Mouse (Mus musculus): Measurements from ENCODE around the gene Med13. TPM values are rescaled to one million over a fixed set of nuclear protein-coding genes. Genes with fewer than 3 reads are reported as not detected.

The Med13 gene
- total and polyA plus RNA-seq, 2 experiments from 2014 or later, result 5.3 to 59.7 TPM

DNA sequence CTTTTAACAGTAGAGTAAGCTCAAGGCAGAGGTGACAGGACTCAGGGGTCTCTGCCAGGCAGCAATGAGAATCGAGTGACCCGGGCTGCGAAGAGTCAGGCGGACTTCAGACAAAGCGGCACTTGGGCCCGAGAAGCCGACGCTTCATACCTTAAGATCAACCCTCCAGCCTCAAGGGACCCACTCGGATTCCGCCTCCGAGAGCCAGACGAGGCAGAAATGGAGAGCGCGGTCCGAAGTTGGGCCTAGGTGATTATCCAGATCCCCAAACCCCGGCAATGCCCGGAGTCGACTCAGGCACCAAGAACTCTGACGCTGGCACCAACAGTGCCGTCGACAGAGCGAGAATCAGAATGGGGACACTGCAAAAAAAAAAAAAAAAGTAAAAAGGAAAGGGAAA, 100.3 kb downstream of the Med13 start:
- H3K27me3 ChIP-seq (ENCODE audit: insufficient read depth, low read length), result no peaks in the 10 kb centered on the region
- H3K4me3 ChIP-seq (ENCODE audit: low read length), result peak overlapping the region; percentile 79
- DNase-seq (ENCODE audit: low spot score) (peak; percentile 66), ATAC-seq (peak; percentile 69)
- H3K4me2 ChIP-seq (ENCODE audit: low read depth, low read length), result peak overlapping the region; percentile 71
- peak overlapping the region; percentile 80 for H3K27ac ChIP-seq
- under 1% methylated on average over 22 of the region's 22 CpGs for WGBS
- H3K9me3 ChIP-seq (ENCODE audit: low read length), result no peaks in the 10 kb centered on the region
- H3K4me1 ChIP-seq (ENCODE audit: insufficient read depth, low read length), result peaks cover 6% of the 10 kb centered on the region
- H3K9ac ChIP-seq (replicated peaks; ENCODE audit: low read length), result peak overlapping the region; percentile 87
- peaks cover 1% of the 10 kb centered on the region; the same call in 1 of the 2 replicates for H3K36me3 ChIP-seq (ENCODE audit: insufficient read depth, low read length)
- TF ChIP-seq CTCF (IDR thresholded peaks at IDR 0.05; ENCODE audit: low read depth), result no peak

- ATAC-seq, result no peak
- H3K4me3 ChIP-seq (ENCODE audit: low read length), result no peak overlapping the region
- DNase-seq (ENCODE audit: low spot score), result no peak
- H3K4me2 ChIP-seq (ENCODE audit: low read depth, low read length), result no peak overlapping the region
- peaks cover 19% of the 10 kb centered on the region for H3K36me3 ChIP-seq (ENCODE audit: insufficient read depth, low read length)
- no peak overlapping the region for H3K27ac ChIP-seq
- peaks cover 6% of the 10 kb centered on the region for H3K4me1 ChIP-seq (ENCODE audit: insufficient read depth, low read length)
- H3K27me3 ChIP-seq (ENCODE audit: insufficient read depth, low read length), result no peaks in the 10 kb centered on the region
- TF ChIP-seq CTCF (IDR thresholded peaks at IDR 0.05; ENCODE audit: low read depth), result no peak
- H3K9me3 ChIP-seq (ENCODE audit: low read length), result no peaks in the 10 kb centered on the region
- H3K9ac ChIP-seq (replicated peaks; ENCODE audit: low read length), result no peak overlapping the region
- 98% methylated on average over 1 of the region's 1 CpGs for WGBS
These were observed 104.1 kb downstream of the Med13 start for GRCm38 (mm10) chr11:86253342-86253741.

DNA sequence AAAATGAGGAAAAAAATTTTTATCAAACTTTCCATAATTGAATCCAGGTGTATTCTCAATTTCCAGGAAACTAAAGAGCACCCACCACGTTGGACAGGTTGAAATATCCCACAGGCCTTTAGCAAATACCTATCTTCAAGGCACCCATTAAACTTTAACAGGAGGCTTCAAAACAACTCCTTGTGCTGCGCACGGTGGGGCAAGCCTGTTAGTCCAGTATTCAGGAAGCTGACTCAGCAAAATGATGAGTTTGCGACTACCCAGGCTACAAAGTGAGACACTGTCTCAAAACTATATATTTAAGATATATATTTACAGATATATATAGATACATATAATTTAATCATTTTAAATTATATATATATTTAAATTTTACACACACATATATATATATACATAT, 125.0 kb downstream of the Med13 start:
- ATAC-seq, result no peak
- Histone ChIP-seq H3K27ac (no peak overlapping the region), H3K9ac (replicated peaks; ENCODE audit: low read length) (no peak overlapping the region), H3K4me3 (ENCODE audit: low read length) (no peak overlapping the region), H3K4me1 (ENCODE audit: insufficient read depth, low read length) (no peaks in the 10 kb centered on the region), H3K9me3 (ENCODE audit: low read length) (no peaks in the 10 kb centered on the region), H3K4me2 (ENCODE audit: low read depth, low read length) (no peak overlapping the region), H3K27me3 (ENCODE audit: insufficient read depth, low read length) (no peaks in the 10 kb centered on the region), H3K36me3 (ENCODE audit: insufficient read depth, low read length) (peaks cover 44% of the 10 kb centered on the region)
- 90% methylated on average over 4 of the region's 4 CpGs for WGBS
- no peak for DNase-seq (ENCODE audit: low spot score)
- no peak for TF ChIP-seq CTCF (IDR thresholded peaks at IDR 0.05; ENCODE audit: low read depth)

DNA sequence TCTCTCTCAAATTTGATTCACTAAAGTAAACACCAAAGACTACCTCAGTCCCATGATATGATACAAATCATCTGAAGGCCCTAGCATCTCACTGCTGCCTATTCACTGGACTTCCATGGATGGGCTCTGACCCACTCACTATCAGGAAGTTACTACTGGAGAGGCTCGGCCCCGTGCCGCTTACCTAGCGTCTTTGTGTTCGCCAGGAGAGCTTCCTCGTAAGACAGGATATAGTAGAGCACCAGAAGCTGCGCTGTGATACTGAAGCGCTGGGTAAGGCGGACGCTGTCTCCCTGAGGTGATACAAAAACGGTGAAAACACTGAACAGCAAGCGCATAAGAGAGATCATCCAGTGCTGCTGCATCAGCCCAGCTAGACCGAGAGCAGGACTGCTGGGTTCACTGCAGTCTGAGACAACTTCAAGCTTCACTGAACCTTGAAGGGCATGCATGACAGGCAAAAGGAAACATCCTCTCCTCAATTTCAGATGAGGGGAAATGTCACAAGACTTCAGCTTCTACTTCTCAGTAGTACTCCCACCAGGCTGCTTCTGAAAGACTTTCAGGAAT, 125.5 kb downstream of the Med13 start:
- no peak overlapping the region for H3K27ac ChIP-seq
- no peak overlapping the region for H3K4me3 ChIP-seq (ENCODE audit: low read length)
- H3K9ac ChIP-seq (replicated peaks; ENCODE audit: low read length), result no peak overlapping the region
- H3K36me3 ChIP-seq (ENCODE audit: insufficient read depth, low read length), result peaks cover 47% of the 10 kb centered on the region
- 95% methylated on average over 13 of the region's 13 CpGs for WGBS
- H3K4me2 ChIP-seq (ENCODE audit: low read depth, low read length), result no peak overlapping the region
- ATAC-seq, result no peak
- H3K27me3 ChIP-seq (ENCODE audit: insufficient read depth, low read length), result no peaks in the 10 kb centered on the region
- TF ChIP-seq CTCF (IDR thresholded peaks at IDR 0.05; ENCODE audit: low read depth), result no peak
- no peak for DNase-seq (ENCODE audit: low spot score)
- no peaks in the 10 kb centered on the region for H3K9me3 ChIP-seq (ENCODE audit: low read length)
- H3K4me1 ChIP-seq (ENCODE audit: insufficient read depth, low read length), result no peaks in the 10 kb centered on the region

DNA sequence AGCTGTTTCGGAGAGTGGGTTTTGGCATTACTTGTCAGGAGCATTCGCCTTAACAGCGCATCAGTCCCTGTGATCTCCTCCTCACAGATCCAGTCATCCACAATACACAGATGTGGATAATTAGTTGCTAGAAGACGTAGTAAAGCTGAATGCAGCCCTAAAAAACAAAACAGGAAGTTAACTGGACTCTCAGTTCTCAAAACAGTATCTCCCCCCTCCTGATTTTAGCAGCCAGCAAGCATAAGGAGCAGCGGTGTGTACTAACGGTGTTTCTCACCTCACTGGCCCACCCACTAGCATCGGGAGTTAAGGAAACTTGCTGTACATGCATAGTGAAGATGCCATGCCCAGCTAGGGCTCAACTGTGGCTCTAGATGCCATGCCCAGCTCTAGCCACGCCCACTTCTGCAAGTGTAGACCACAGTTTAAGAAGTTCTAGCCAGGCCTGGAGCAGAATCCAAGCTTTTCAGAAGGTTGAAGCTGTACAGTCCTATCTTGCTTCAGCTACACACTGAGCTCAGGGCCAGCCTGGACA, 130.7 kb downstream of the Med13 start:
- ATAC-seq, result no peak
- H3K9ac ChIP-seq (replicated peaks; ENCODE audit: low read length), result no peak overlapping the region
- WGBS, result 86% methylated on average over 8 of the region's 8 CpGs

GRCm38 (mm10) chr11:86225761-86226160, 131.6 kb downstream of the Med13 start:
- Histone ChIP-seq H3K27me3 (ENCODE audit: insufficient read depth, low read length) (no peaks in the 10 kb centered on the region), H3K9ac (replicated peaks; ENCODE audit: low read length) (no peak overlapping the region), H3K36me3 (ENCODE audit: insufficient read depth, low read length) (peaks cover 38% of the 10 kb centered on the region), H3K4me1 (ENCODE audit: insufficient read depth, low read length) (no peaks in the 10 kb centered on the region), H3K4me3 (ENCODE audit: low read length) (no peak overlapping the region), H3K4me2 (ENCODE audit: low read depth, low read length) (no peak overlapping the region), H3K27ac (no peak overlapping the region), H3K9me3 (ENCODE audit: low read length) (no peaks in the 10 kb centered on the region)
- DNase-seq (ENCODE audit: low spot score) (no peak), ATAC-seq (no peak)
- no peak for TF ChIP-seq CTCF (IDR thresholded peaks at IDR 0.05; ENCODE audit: low read depth)
- WGBS, result 80% methylated on average over 4 of the region's 4 CpGs

More for the DNA sequence above, 130.7 kb downstream of the Med13 start:
- H3K4me3 ChIP-seq (ENCODE audit: low read length), result no peak overlapping the region
- DNase-seq (ENCODE audit: low spot score), result no peak
- no peak overlapping the region for H3K4me2 ChIP-seq (ENCODE audit: low read depth, low read length)
- no peak for TF ChIP-seq CTCF (IDR thresholded peaks at IDR 0.05; ENCODE audit: low read depth)
- peaks cover 43% of the 10 kb centered on the region for H3K36me3 ChIP-seq (ENCODE audit: insufficient read depth, low read length)
- H3K27me3 ChIP-seq (ENCODE audit: insufficient read depth, low read length), result no peaks in the 10 kb centered on the region
- no peaks in the 10 kb centered on the region for H3K9me3 ChIP-seq (ENCODE audit: low read length)
- no peak overlapping the region for H3K27ac ChIP-seq
- no peaks in the 10 kb centered on the region for H3K4me1 ChIP-seq (ENCODE audit: insufficient read depth, low read length)

Other genes with a start within 250 kb of the Med13 start
- gene Brip1, start 156.4 kb downstream of the Med13 start, total RNA-seq (2014; rRNA removed), result 0.97 and 1.0 TPM in 2 replicates
- 2.5 and 2.9 TPM in 2 replicates for gene Brip1, start 156.4 kb downstream of the Med13 start, polyA plus RNA-seq (2015; fragmentation: Nextera tagmentation; extraction: Ambion mirVana)
- 26.1 and 30.3 TPM in 2 replicates for gene Ints2, start 100.0 kb downstream of the Med13 start, total RNA-seq (2014; rRNA removed)
- gene Ints2, start 100.0 kb downstream of the Med13 start, polyA plus RNA-seq (2015; fragmentation: Nextera tagmentation; extraction: Ambion mirVana), result 11.6 and 14.2 TPM in 2 replicates
- gene Rnft1, start 127.1 kb upstream of the Med13 start, total RNA-seq (2014; rRNA removed), result 5.1 and 5.7 TPM in 2 replicates
- gene Rnft1, start 127.1 kb upstream of the Med13 start, polyA plus RNA-seq (2015; fragmentation: Nextera tagmentation; extraction: Ambion mirVana), result 15.0 and 16.3 TPM in 2 replicates
- gene Rps6kb1, start 187.2 kb upstream of the Med13 start, total RNA-seq (2014; rRNA removed), result 21.9 and 34.2 TPM in 2 replicates
- gene Rps6kb1, start 187.2 kb upstream of the Med13 start, polyA plus RNA-seq (2015; fragmentation: Nextera tagmentation; extraction: Ambion mirVana), result 67.3 and 67.7 TPM in 2 replicates
- gene Tubd1, start 187.4 kb upstream of the Med13 start, total RNA-seq (2014; rRNA removed), result 1.8 and 2.6 TPM in 2 replicates
- gene Tubd1, start 187.4 kb upstream of the Med13 start, polyA plus RNA-seq (2015; fragmentation: Nextera tagmentation; extraction: Ambion mirVana), result 6.4 and 7.2 TPM in 2 replicates